Mouse (Mus musculus) heart, postnatal 0 days (tissue): ENCODE data around the gene Lmx1b. TPM values are rescaled to one million over a fixed set of nuclear protein-coding genes. Genes with fewer than 3 reads are reported as not detected.

Experiments used
- ATAC-seq: fragments of 200-750 bp; cut with Nextera tagmentation; 2 replicates; pipeline ENCODE4 v1.8.0; 2017; ENCODE audit warnings: low read depth, moderate number of reproducible peaks, moderate library complexity; ENCODE audit not compliant: insufficient read depth
- DNase-seq: peaks from one replicate; pipeline ENCODE4 v3.0.0-alpha.2; 2016; ENCODE audit warnings: low spot score
- H3K27ac ChIP-seq: fragments of 300-500 bp; sonication (generic); 2 replicates; pipeline ENCODE4 v1.5.1; 2014; ENCODE audit warnings: low read depth, mild to moderate bottlenecking
- H3K27me3 ChIP-seq: fragments of 300-500 bp; sonication (generic); 2 replicates; pipeline ENCODE4 v1.6.1; 2014; ENCODE audit warnings: low read length, mixed read lengths; ENCODE audit not compliant: control insufficient read depth, insufficient read depth
- H3K36me3 ChIP-seq: fragments of 300-500 bp; sonication (generic); replicated peaks from 2 replicates; pipeline ENCODE4 v1.6.1; 2014; ENCODE audit warnings: low read length, mixed read lengths; ENCODE audit not compliant: control insufficient read depth, insufficient read depth
- H3K4me1 ChIP-seq: fragments of 300-500 bp; sonication (generic); 2 replicates; pipeline ENCODE4 v1.6.1; 2014; ENCODE audit warnings: antibody characterized with exemption; ENCODE audit not compliant: control insufficient read depth, insufficient read depth
- H3K4me2 ChIP-seq: fragments of 300-500 bp; sonication (generic); 2 replicates; pipeline ENCODE4 v1.6.1; 2014; ENCODE audit warnings: low read depth, mild to moderate bottlenecking, low read length, moderate library complexity
- H3K4me3 ChIP-seq: fragments of 300-500 bp; sonication (generic); 2 replicates; pipeline ENCODE4 v1.5.1; 2014; ENCODE audit warnings: low read depth, low read length
- H3K9ac ChIP-seq: fragments of 300-500 bp; sonication (generic); replicated peaks from 2 replicates; pipeline ENCODE4 v1.6.1; 2014; ENCODE audit warnings: low read depth, low read length, mixed read lengths
- H3K9me3 ChIP-seq: fragments of 300-500 bp; sonication (generic); replicated peaks from 2 replicates; pipeline ENCODE4 v1.6.1; 2016; ENCODE audit warnings: low read length; ENCODE audit not compliant: control insufficient read depth
- CTCF ChIP-seq: IDR thresholded peaks from 2 replicates; pipeline ENCODE4 v1.5.1; 2016; ENCODE audit warnings: antibody characterized with exemption, control low read depth, low read depth
- EP300 ChIP-seq: IDR thresholded peaks from 2 replicates; pipeline ENCODE4 v1.6.1; 2016; ENCODE audit warnings: antibody characterized with exemption, low read depth
- WGBS: fragments of 180-500 bp; shearing (Covaris S2); extraction: QIAGEN DNeasy Blood & Tissue Kit; methylation state at CpG from one replicate; pipeline ENCODE4 v1.1.7; 2014; 5-methylcytosine and 5-hydroxymethylcytosine counted together
- polyA plus RNA-seq: library from polyadenylated mRNA; unstranded; fragments of >200 nt; fragmentation: Nextera tagmentation; extraction: Ambion mirVana; gene quantifications from 2 replicates; pipeline ENCODE4 v1.2.1, GENCODE M21; 2015
- total RNA-seq: library from RNA; depleted of rRNA; stranded (reverse); fragments of >200 nt; gene quantifications from 2 replicates; pipeline ENCODE4 v1.2.3, GENCODE M21; 2014; ENCODE audit warnings: low replicate concordance

Lmx1b gene
- total and polyA plus RNA-seq, 2 experiments from 2014 or later = not detected

DNA sequence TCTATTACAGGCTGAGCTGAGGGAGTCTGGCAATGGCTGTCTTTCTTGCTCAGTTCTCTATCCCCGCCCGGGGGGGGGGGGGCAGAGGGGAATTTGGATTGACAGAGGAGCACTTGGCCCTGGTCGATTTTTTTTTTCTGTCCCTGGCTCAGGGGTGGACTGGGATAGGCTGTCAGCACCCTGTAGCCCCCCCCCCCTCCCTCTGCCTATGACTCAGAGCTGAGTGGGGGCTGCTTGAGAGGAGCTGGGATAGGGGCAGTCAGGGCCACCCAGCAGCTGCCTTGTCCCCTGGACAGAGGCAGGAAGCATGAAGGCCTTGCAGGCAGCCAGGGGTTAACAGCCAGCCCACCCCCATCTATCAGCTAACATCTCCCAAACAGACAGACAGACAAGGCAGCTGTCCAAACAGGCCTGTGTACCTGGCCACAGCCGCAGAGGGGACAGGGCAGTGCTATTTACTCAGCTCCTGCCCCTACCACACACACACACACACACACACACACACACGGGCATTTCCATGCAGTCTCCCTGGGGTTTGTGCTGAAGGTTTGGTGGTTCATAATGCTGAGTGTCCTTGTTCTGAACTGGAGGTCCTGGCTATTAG lies 57.8 kb downstream of the Lmx1b start:
- ATAC-seq (no peak), DNase-seq (no peak)
- no peaks in the 10 kb centered on the region for H3K36me3 ChIP-seq
- H3K9ac ChIP-seq = no peak overlapping the region
- H3K9me3 ChIP-seq = no peaks in the 10 kb centered on the region
- H3K27ac ChIP-seq = no peak overlapping the region
- 9% methylated on average over 4 of the region's 5 CpGs for WGBS
- peaks cover 81% of the 10 kb centered on the region for H3K27me3 ChIP-seq
- H3K4me1 ChIP-seq = 0 out of 2 replicates have a peak, but pooled peaks cover 6% of the 10 kb centered on the region
- no peak overlapping the region for H3K4me2 ChIP-seq
- no peak overlapping the region for H3K4me3 ChIP-seq
- no peak for TF ChIP-seq EP300
- no peak for TF ChIP-seq CTCF

DNA sequence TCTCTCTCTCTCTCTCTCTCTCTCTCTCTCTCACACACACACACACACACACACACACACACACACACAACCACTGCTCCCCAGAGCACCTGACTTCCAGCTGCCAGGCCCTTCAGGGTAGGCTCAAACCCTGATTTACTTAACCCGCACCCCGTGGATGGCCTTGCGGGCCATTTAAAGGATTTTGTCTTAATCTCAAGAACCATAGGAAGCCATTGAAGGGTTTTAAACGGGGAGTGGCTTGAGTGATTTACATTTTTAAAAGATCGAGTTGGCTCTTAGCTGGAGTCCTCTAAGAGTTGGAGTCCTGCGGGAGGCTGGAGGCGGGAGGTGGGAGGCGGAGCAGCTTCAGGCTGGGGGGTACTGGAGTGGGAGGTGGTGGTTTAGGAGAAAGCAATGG lies 58.4 kb downstream of the Lmx1b start:
- H3K4me3 ChIP-seq = no peak overlapping the region
- no peaks in the 10 kb centered on the region for H3K9me3 ChIP-seq
- H3K4me2 ChIP-seq = no peak overlapping the region
- H3K27ac ChIP-seq = no peak overlapping the region
- ATAC-seq (no peak), DNase-seq (no peak)
- H3K36me3 ChIP-seq = no peaks in the 10 kb centered on the region
- TF ChIP-seq CTCF (no peak), EP300 (no peak)
- WGBS = 15% methylated on average over 8 of the region's 8 CpGs
- peaks cover 86% of the 10 kb centered on the region for H3K27me3 ChIP-seq
- H3K4me1 ChIP-seq = 0 out of 2 replicates have a peak, but pooled peaks cover 6% of the 10 kb centered on the region
- H3K9ac ChIP-seq = no peak overlapping the region

DNA sequence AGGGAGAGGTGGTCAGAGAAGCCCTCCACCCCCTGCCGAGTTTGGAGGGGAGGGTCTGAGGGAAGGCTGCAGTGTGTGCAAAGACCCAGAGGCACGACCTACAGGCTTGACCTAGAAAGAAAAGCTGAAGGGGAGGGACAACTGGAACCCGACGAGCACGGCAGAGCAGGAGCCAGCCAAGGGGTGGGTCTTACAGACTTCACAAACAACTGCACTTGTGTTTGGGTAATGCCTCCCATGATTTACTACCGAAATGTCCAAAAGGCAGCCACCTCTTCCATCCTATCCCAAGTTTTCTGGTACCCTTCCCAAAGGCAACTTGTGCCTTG lies 58.9 kb downstream of the Lmx1b start:
- no peaks in the 10 kb centered on the region for H3K36me3 ChIP-seq
- no peaks in the 10 kb centered on the region for H3K9me3 ChIP-seq
- 0 out of 2 replicates have a peak, but pooled peaks cover 6% of the 10 kb centered on the region for H3K4me1 ChIP-seq
- no peak overlapping the region for H3K9ac ChIP-seq
- TF ChIP-seq EP300 = no peak
- TF ChIP-seq CTCF = no peak
- ATAC-seq (no peak), DNase-seq (no peak)
- H3K4me3 ChIP-seq = 0 out of 2 replicates have a peak overlapping the region, but pooled peaks have one; percentile 46
- 6% methylated on average over 6 of the region's 6 CpGs for WGBS
- peaks cover 91% of the 10 kb centered on the region for H3K27me3 ChIP-seq
- H3K4me2 ChIP-seq = peak overlapping the region; percentile 68; the same call in 1 of the 2 replicates
- no peak overlapping the region for H3K27ac ChIP-seq

DNA sequence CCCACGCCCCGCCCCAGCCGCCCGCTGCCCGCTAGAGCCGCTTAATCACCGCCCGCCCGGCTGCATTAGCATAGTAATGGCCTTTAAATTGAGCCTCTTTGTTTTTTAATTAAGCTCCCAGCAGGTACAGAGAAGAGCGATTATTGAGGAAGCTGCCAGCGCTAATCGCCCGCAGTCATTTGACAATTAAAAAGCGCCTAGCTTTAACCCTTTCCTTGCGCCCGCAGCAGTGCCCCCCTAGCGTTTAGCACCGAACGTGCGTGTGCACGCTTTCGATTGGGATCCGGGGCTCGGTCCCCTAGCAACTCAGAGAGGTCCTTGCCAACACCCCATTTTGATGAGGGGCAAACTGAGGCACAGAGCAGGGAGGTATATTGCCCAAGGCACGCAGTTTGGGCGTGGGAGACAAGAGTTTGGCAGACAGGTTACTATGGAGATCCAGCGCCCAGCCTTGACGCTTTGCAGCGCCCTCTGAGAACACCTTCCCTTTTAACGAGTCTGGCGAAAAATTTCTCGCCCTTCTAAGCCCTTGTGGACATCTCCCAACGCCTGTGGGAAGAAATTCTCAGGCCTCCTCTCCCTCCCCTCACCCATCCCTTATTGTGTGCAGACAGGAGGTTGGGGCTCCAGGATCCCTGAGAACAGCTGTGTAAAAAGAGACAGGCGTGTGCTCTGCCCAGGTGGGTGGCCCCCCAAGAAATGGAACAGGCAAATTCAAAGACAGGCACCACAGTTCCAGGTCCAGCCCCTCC lies 59.4 kb downstream of the Lmx1b start:
- ATAC-seq (no peak), DNase-seq (no peak)
- Histone ChIP-seq H3K4me1 (0 out of 2 replicates have a peak, but pooled peaks cover 6% of the 10 kb centered on the region), H3K4me3 (peak overlapping the region; percentile 46), H3K27ac (no peak overlapping the region), H3K27me3 (peaks cover 94% of the 10 kb centered on the region), H3K36me3 (no peaks in the 10 kb centered on the region), H3K4me2 (peak overlapping the region; percentile 68), H3K9ac (no peak overlapping the region), H3K9me3 (no peaks in the 10 kb centered on the region)
- TF ChIP-seq EP300 (no peak), CTCF (no peak)
- WGBS = 1% methylated on average over 34 of the region's 34 CpGs

DNA sequence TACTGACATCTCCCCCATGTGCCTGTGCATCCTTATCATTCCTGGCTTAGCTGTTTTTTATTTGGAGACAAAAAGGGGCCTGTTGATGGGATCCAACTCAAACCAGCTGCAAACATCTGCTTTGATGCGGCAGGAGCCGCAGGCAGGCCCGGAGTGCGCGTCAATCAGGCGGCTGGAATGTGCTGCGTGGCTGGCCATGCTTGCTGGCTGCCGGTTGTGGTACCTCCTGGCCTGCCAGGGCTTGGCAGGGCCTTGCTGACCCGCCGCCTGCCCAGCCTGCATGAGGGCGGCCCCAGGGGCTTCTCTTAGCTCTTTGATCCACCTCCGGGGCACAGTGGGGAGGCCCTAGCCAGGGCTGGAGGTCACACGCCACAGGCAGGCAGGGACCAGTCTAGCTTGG lies 64.9 kb downstream of the Lmx1b start:
- no peak overlapping the region for H3K27ac ChIP-seq
- TF ChIP-seq EP300 = no peak
- no peak for TF ChIP-seq CTCF
- no peaks in the 10 kb centered on the region for H3K4me1 ChIP-seq
- peaks cover 80% of the 10 kb centered on the region for H3K27me3 ChIP-seq
- H3K9ac ChIP-seq = no peak overlapping the region
- no peak overlapping the region for H3K4me2 ChIP-seq
- H3K9me3 ChIP-seq = no peaks in the 10 kb centered on the region
- ATAC-seq (no peak), DNase-seq (no peak)
- H3K4me3 ChIP-seq = no peak overlapping the region
- no peaks in the 10 kb centered on the region for H3K36me3 ChIP-seq
- 37% methylated on average over 13 of the region's 13 CpGs for WGBS

DNA sequence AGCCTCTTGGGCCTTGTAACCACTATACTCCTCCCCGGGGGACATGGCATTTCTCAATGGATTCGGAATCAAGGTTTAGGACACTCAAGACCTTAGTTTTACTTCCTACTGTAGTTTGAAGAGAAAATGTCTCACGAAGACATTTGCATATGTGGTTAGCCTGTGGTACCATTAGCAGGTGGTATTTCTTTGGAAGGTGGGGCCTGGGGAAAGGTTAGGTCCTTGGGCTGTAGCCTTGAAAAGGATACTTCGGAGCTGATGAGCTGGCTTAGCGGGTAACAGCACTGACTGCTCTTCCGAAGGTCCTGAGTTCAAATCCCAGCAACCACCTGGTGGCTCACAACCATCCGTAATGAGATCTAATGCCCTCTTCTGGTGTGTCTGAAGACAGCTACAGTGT lies 67.2 kb downstream of the Lmx1b start:
- peaks cover 80% of the 10 kb centered on the region for H3K27me3 ChIP-seq
- ATAC-seq = no peak
- no peaks in the 10 kb centered on the region for H3K9me3 ChIP-seq
- H3K36me3 ChIP-seq = no peaks in the 10 kb centered on the region
- DNase-seq = no peak
- WGBS = 87% methylated on average over 7 of the region's 7 CpGs
- no peak overlapping the region for H3K27ac ChIP-seq
- H3K4me3 ChIP-seq = no peak overlapping the region
- TF ChIP-seq CTCF (no peak), EP300 (no peak)
- H3K9ac ChIP-seq = no peak overlapping the region
- H3K4me2 ChIP-seq = no peak overlapping the region
- H3K4me1 ChIP-seq = no peaks in the 10 kb centered on the region
